Mouse (Mus musculus) forebrain, embryonic 14.5 days (tissue): Measurements from ENCODE around the gene Prpf6. TPM values are rescaled to one million over a fixed set of nuclear protein-coding genes. Genes with fewer than 3 reads are reported as not detected.
A peak's percentile ranks its signal among the peaks of the same experiment; 100 is the strongest.

Source experiments
- ATAC-seq: fragments of 200-750 bp; cut with Nextera tagmentation; 2 replicates; pipeline ENCODE4 v1.8.0; 2017; ENCODE audit warnings: mild to moderate bottlenecking, moderate library complexity
- DNase-seq: peaks from one replicate; pipeline ENCODE4 v3.0.0-alpha.2; 2015; ENCODE audit warnings: low spot score
- H3K27ac ChIP-seq: fragments of 300-500 bp; sonication (generic); 2 replicates; pipeline ENCODE4 v1.5.1; 2014; ENCODE audit warnings: low read depth, mild to moderate bottlenecking, control low read depth, low read length, moderate library complexity
- H3K27me3 ChIP-seq: fragments of 300-500 bp; sonication (generic); replicated peaks from 2 replicates; pipeline ENCODE4 v1.6.1; 2014; ENCODE audit warnings: low read length, control low read depth, mixed read lengths; ENCODE audit not compliant: control insufficient read depth, insufficient read depth
- H3K36me3 ChIP-seq: fragments of 300-500 bp; sonication (generic); 2 replicates; pipeline ENCODE4 v1.6.1; 2014; ENCODE audit warnings: low read length, control low read depth; ENCODE audit not compliant: control insufficient read depth, insufficient read depth
- H3K4me1 ChIP-seq: fragments of 300-500 bp; sonication (generic); 2 replicates; pipeline ENCODE4 v1.6.1; 2014; ENCODE audit warnings: antibody characterized with exemption, low read length, control low read depth; ENCODE audit not compliant: control insufficient read depth, insufficient read depth
- H3K4me2 ChIP-seq: fragments of 300-500 bp; sonication (generic); 2 replicates; pipeline ENCODE4 v1.6.1; 2014; ENCODE audit warnings: mild to moderate bottlenecking, control low read depth, low read length
- H3K4me3 ChIP-seq: fragments of 300-500 bp; sonication (generic); 2 replicates; pipeline ENCODE4 v1.5.1; 2014; ENCODE audit warnings: low read depth, low read length, control low read depth
- H3K9ac ChIP-seq: fragments of 300-500 bp; sonication (generic); 2 replicates; pipeline ENCODE4 v1.6.1; 2014; ENCODE audit warnings: mild to moderate bottlenecking, low read length, control low read depth, moderate library complexity
- H3K9me3 ChIP-seq: fragments of 300-500 bp; sonication (generic); replicated peaks from 2 replicates; pipeline ENCODE4 v1.6.1; 2016; ENCODE audit warnings: low read length, control low read depth, mixed read lengths; ENCODE audit not compliant: control insufficient read depth
- WGBS: fragments of 180-500 bp; shearing (Covaris S2); extraction: QIAGEN DNeasy Blood & Tissue Kit; methylation state at CpG from one replicate; pipeline ENCODE4 v1.1.7; 2014; 5-methylcytosine and 5-hydroxymethylcytosine counted together
- polyA plus RNA-seq: library from polyadenylated mRNA; unstranded; fragments of >200 nt; fragmentation: Nextera tagmentation; extraction: Ambion mirVana; gene quantifications from 2 replicates; pipeline ENCODE4 v1.2.1, GENCODE M21; 2014

The Prpf6 gene
- polyA plus RNA-seq, 1 experiment from 2014 or later: 57.2 TPM

DNA sequence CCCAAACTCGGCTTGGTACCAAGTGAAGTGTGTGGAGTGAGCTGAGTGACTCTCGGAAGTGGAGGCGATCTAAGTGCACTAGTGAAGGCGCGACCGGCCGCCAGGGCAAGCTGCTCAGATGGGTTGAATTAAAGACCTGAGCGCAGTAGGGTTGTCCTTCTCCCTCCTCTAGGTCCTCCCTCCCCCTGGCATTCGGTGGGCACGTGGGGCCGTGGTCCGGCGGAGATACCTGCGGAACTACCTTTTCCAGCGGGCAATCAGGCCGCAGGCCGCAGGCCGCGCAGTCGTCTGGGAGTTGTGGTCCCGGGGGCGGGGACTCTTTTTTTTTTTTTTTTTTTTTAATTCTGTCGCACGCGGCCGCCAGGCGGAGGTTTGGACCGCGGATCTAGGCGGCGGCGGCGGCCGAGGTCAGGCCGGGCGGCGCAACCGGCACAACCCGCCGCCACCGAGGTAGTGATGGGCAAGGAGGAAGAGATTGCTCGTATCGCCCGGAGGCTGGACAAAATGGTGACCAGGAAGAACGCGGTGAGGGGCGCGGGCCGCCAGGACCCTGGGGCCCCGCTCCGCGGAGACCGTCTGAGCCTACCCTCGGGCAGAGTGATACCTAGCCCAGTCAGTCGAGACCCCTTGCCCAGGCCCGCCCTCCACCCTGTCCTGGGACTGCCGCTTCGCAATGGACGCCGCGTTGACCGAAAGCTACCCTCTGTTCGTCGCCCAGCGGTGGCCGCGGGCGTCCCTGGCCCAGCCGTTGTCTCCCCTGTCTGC is 88.5 kb downstream of the Prpf6 start, which contains the start of gene Tcea2:
TSS of gene Tcea2 (plus strand) at position 360 of the 765 bp plus-strand sequence.
- Histone ChIP-seq H3K36me3 (0 out of 2 replicates have a peak, but pooled peaks cover 7% of the 10 kb centered on the region), H3K9me3 (no peaks in the 10 kb centered on the region), H3K4me1 (peaks cover 10% of the 10 kb centered on the region; the same call in 1 of the 2 replicates), H3K27me3 (no peaks in the 10 kb centered on the region), H3K4me3 (peak within 1 kb of the TSS; percentile 59), H3K27ac (peak within 1 kb of the TSS; percentile 29), H3K4me2 (peak within 1 kb of the TSS; percentile 93), H3K9ac (peak within 1 kb of the TSS; percentile 90)
- ATAC-seq (peak; percentile 72), DNase-seq (peak; percentile 78)
- under 1% methylated on average over 60 of the region's 69 CpGs for WGBS

DNA sequence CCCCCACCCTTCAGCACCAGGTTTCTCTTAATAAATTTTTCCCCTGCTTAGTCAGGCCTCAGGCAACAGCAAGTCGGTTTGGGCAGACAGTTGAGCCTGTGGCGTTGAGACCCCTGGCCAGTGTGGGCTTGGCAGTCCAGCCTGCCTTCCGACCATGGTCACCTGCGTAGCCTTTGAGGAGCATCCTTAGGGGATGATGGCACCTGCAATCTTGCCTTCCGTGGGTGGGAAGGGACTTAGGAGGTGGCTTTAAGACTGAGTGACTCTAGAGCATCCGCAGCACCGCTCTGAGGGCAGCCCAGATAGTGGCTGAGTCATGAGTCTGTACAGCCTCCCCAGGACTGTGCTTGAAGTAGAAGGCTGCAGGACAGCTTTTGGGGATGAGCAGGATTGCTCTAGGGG is 89.0 kb downstream of the Prpf6 start:
- Histone ChIP-seq H3K36me3 (0 out of 2 replicates have a peak, but pooled peaks cover 8% of the 10 kb centered on the region), H3K9me3 (no peaks in the 10 kb centered on the region), H3K27me3 (no peaks in the 10 kb centered on the region), H3K4me1 (peaks cover 8% of the 10 kb centered on the region; the same call in 1 of the 2 replicates), H3K4me2 (peak overlapping the region; percentile 93), H3K4me3 (peak overlapping the region; percentile 59), H3K9ac (peak overlapping the region; percentile 90), H3K27ac (0 out of 2 replicates have a peak overlapping the region, but pooled peaks have one; percentile 14)
- ATAC-seq (peak; percentile 19), DNase-seq (peak; percentile 22)
- WGBS: 18% methylated on average over 7 of the region's 7 CpGs

DNA sequence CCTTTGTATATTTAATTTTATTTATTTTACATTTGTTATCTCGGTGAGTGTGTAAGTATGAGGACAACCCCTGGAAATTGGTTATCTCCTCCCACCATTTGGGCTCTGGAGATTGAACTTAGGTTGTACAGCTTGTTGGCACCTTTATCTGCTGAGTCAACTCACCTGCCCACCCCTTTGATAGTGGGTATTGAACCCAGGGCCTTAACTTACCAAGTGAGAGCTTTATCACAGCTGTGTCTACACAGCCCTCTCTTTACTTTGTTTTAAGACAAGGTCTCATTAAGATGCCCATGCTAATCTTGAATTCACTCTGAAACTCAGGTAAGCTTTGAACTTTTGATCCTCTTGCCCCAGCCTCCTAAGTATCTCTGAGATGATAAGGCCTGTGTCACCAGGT is 90.3 kb downstream of the Prpf6 start:
- ATAC-seq (no peak), DNase-seq (no peak)
- Histone ChIP-seq H3K27me3 (no peaks in the 10 kb centered on the region), H3K9ac (no peak overlapping the region), H3K4me1 (peaks cover 7% of the 10 kb centered on the region; the same call in 1 of the 2 replicates), H3K4me2 (no peak overlapping the region), H3K27ac (no peak overlapping the region), H3K4me3 (no peak overlapping the region), H3K9me3 (no peaks in the 10 kb centered on the region), H3K36me3 (peaks cover 19% of the 10 kb centered on the region)
- 100% methylated on average over 1 of the region's 1 CpGs for WGBS

DNA sequence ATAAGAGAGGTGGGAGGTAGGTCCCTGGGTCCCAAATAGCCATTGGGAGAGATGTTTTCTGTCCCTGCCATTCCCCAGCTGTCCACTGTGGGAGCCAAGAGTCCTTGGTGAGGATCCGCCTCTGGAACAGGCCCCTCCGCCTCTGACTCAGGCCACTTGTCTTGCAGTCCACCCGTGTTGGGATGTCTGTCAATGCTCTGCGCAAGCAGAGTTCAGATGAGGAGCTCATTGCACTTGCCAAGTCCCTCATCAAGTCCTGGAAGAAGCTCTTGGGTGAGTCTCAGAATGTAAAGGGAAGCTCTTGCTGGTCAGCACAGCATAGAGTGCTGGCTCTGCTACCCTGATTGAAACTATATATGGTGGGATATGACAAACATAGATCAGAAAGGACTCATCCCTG is 91.7 kb downstream of the Prpf6 start:
- Histone ChIP-seq H3K4me3 (no peak overlapping the region), H3K9ac (no peak overlapping the region), H3K27me3 (no peaks in the 10 kb centered on the region), H3K36me3 (peaks cover 30% of the 10 kb centered on the region), H3K4me1 (peaks cover 7% of the 10 kb centered on the region; the same call in 1 of the 2 replicates), H3K4me2 (no peak overlapping the region), H3K27ac (no peak overlapping the region), H3K9me3 (no peaks in the 10 kb centered on the region)
- DNase-seq: no peak
- WGBS: 63% methylated on average over 4 of the region's 4 CpGs
- no peak for ATAC-seq

- no peak overlapping the region for H3K9ac ChIP-seq
- DNase-seq (no peak), ATAC-seq (no peak)
- 85% methylated on average over 1 of the region's 1 CpGs for WGBS
- H3K4me3 ChIP-seq: no peak overlapping the region
- H3K27me3 ChIP-seq: no peaks in the 10 kb centered on the region
- peaks cover 41% of the 10 kb centered on the region for H3K36me3 ChIP-seq
- H3K9me3 ChIP-seq: no peaks in the 10 kb centered on the region
- peaks cover 5% of the 10 kb centered on the region; the same call in 1 of the 2 replicates for H3K4me1 ChIP-seq
- H3K4me2 ChIP-seq: no peak overlapping the region
- H3K27ac ChIP-seq: no peak overlapping the region
Observed at GRCm38 (mm10) chr2:181684713-181685112, 93.0 kb downstream of the Prpf6 start.

DNA sequence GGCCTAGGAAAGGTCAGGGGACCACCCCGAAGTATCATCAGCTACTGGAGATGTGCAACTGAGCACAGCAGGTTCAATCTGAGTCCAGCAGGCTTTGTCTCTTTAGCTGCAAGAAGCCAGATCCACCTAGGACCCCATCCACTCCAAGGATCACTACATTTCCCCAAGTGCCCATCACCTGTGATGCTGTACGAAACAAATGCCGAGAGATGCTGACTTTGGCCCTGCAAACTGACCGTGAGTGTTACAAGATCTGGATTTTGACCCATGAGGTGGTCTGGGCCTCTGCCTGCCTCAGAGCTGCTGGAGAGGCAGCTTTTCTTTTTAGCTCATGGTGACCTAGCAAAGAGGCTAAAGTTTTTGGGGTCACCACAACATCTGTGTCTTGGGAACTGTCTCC is 94.0 kb downstream of the Prpf6 start:
- WGBS: 94% methylated on average over 4 of the region's 4 CpGs
- Histone ChIP-seq H3K4me3 (no peak overlapping the region), H3K27ac (no peak overlapping the region), H3K9me3 (no peaks in the 10 kb centered on the region), H3K4me1 (peaks cover 3% of the 10 kb centered on the region; the same call in 1 of the 2 replicates), H3K9ac (no peak overlapping the region), H3K36me3 (peaks cover 45% of the 10 kb centered on the region), H3K27me3 (no peaks in the 10 kb centered on the region), H3K4me2 (no peak overlapping the region)
- DNase-seq (no peak), ATAC-seq (no peak)

DNA sequence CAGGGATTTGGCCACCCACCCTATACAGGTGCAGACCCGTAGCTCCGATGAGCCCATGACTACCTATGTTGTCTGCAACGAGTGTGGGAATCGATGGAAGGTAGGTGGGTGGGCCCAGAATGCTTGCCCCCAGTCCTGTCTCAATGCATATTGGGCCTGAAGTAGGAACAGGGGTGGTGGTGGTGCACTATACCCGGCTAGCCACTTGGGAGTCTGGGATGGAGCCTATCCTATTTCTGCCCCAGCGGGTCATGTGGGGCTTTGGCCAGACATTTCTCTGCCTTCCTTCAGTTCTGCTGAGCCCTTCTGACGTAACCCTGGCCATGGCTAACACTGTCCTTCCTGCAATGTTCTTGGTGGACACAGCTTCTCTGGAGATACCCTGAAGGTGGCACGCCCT is 95.9 kb downstream of the Prpf6 start:
- no peak for ATAC-seq
- Histone ChIP-seq H3K4me3 (no peak overlapping the region), H3K27me3 (no peaks in the 10 kb centered on the region), H3K36me3 (peaks cover 45% of the 10 kb centered on the region), H3K4me2 (no peak overlapping the region), H3K27ac (no peak overlapping the region), H3K9ac (no peak overlapping the region), H3K4me1 (peaks cover 4% of the 10 kb centered on the region; the same call in 1 of the 2 replicates), H3K9me3 (no peaks in the 10 kb centered on the region)
- 94% methylated on average over 8 of the region's 8 CpGs for WGBS
- no peak for DNase-seq

GRCm38 (mm10) chr2:181689466-181690160 is 97.9 kb downstream of the Prpf6 start:
- Histone ChIP-seq H3K9ac (no peak overlapping the region), H3K27ac (no peak overlapping the region), H3K9me3 (no peaks in the 10 kb centered on the region), H3K4me1 (peaks cover 11% of the 10 kb centered on the region; the same call in 1 of the 2 replicates), H3K4me2 (no peak overlapping the region), H3K27me3 (no peaks in the 10 kb centered on the region), H3K36me3 (peaks cover 42% of the 10 kb centered on the region), H3K4me3 (no peak overlapping the region)
- ATAC-seq (no peak), DNase-seq (no peak)
- 91% methylated on average over 10 of the region's 10 CpGs for WGBS
